Mouse (Mus musculus) regulatory T cell (primary cell): Measurements from ENCODE around the gene Akap11.

Source experiments
- in situ Hi-C: fragments of 300-600 bp; cut with MboI, MseI; formaldehyde crosslinking; loops from one replicate; pipeline ENCODE4 v1.15.1; 2025; ENCODE audit warnings: high pct_unique_total_duplicates

Akap11 gene

GRCm38 (mm10) chr14:78448807-78449406 is 87.7 kb downstream of the Akap11 start:
- in situ Hi-C loops = no loop called here

- in situ Hi-C loops = no loop called here
These were observed 88.6 kb downstream of the Akap11 start for GRCm38 (mm10) chr14:78448017-78448416.

- in situ Hi-C loops = no loop called here
These were observed 89.1 kb downstream of the Akap11 start for GRCm38 (mm10) chr14:78447542-78447941.
